In genomic region chr9:47619501-47620029, GRCm38 (mm10) we compare ENCODE assay signal across 28 mouse cellular contexts.
A peak's percentile ranks its signal among the peaks of the same experiment; 100 is the strongest.
DNase-seq lines count a peak whose midpoint lies in the region; ATAC-seq lines count a peak whose summit lies in the region.
"Had no signal": no experiment of that assay in that cellular context is flagged by ENCODE, and none has a peak within 500 bp of the region (broad histone marks: within the 10 kb centered on the region; RNA-seq: fewer than 3 reads in every experiment).

No protein-coding gene starts in this region.

- 41% methylated on average over 8 of the region's 8 CpGs for WGBS in heart, embryonic 10.5 days
- WGBS in midbrain, embryonic 15.5 days, result 65% methylated on average over 8 of the region's 8 CpGs
- WGBS in midbrain, embryonic 10.5 days, result 80% methylated on average over 8 of the region's 8 CpGs
- 84% methylated on average over 8 of the region's 8 CpGs for WGBS in embryonic facial prominence, embryonic 14.5 days

- no peaks in the 10 kb centered on the region for H3K9me3 ChIP-seq in heart, embryonic 10.5 days
- no peaks in the 10 kb centered on the region for H3K9me3 ChIP-seq in midbrain, embryonic 15.5 days
- H3K9me3 ChIP-seq in midbrain, embryonic 10.5 days (replicated peaks), result no peaks in the 10 kb centered on the region
- no peaks in the 10 kb centered on the region for H3K9me3 ChIP-seq in embryonic facial prominence, embryonic 14.5 days (ENCODE audit: control insufficient read depth, low read length)
- H3K9me3 ChIP-seq: forebrain, embryonic 15.5 days; heart, embryonic 13.5 days; limb, embryonic 13.5 days; lung, embryonic 15.5 days; neural tube, embryonic 13.5 days; stomach, embryonic 15.5 days had no signal

- no peaks in the 10 kb centered on the region for H3K36me3 ChIP-seq in heart, embryonic 10.5 days
- no peaks in the 10 kb centered on the region for H3K36me3 ChIP-seq in midbrain, embryonic 15.5 days (replicated peaks)
- H3K36me3 ChIP-seq in midbrain, embryonic 10.5 days, result no peaks in the 10 kb centered on the region
- H3K36me3 ChIP-seq in embryonic facial prominence, embryonic 14.5 days (ENCODE audit: control insufficient read depth, insufficient read depth, low read length), result no peaks in the 10 kb centered on the region
- H3K36me3 ChIP-seq: forebrain, embryonic 15.5 days; heart, embryonic 13.5 days; limb, embryonic 13.5 days; lung, embryonic 15.5 days; neural tube, embryonic 13.5 days; stomach, embryonic 15.5 days had no signal

- no peak overlapping the region for H3K4me3 ChIP-seq in heart, embryonic 10.5 days
- H3K4me3 ChIP-seq in midbrain, embryonic 15.5 days, result no peak overlapping the region
- no peak overlapping the region for H3K4me3 ChIP-seq in midbrain, embryonic 10.5 days
- no peak overlapping the region for H3K4me3 ChIP-seq in embryonic facial prominence, embryonic 14.5 days (ENCODE audit: low read depth, low read length)
- H3K4me3 ChIP-seq: forebrain, embryonic 15.5 days; heart, embryonic 13.5 days; limb, embryonic 13.5 days; lung, embryonic 15.5 days; neural tube, embryonic 13.5 days; stomach, embryonic 15.5 days had no signal

- no peaks in the 10 kb centered on the region for H3K27me3 ChIP-seq in heart, embryonic 10.5 days (ENCODE audit: insufficient read depth, poor library complexity, severe bottlenecking)
- no peaks in the 10 kb centered on the region for H3K27me3 ChIP-seq in midbrain, embryonic 15.5 days (replicated peaks)
- no peaks in the 10 kb centered on the region for H3K27me3 ChIP-seq in midbrain, embryonic 10.5 days (ENCODE audit: low read depth, poor library complexity, severe bottlenecking)
- no peaks in the 10 kb centered on the region for H3K27me3 ChIP-seq in embryonic facial prominence, embryonic 14.5 days (replicated peaks; ENCODE audit: control insufficient read depth, insufficient read depth, low read length)
- H3K27me3 ChIP-seq: forebrain, embryonic 15.5 days; neural tube, embryonic 13.5 days; stomach, embryonic 15.5 days had no signal

- H3K4me1 ChIP-seq in heart, embryonic 10.5 days, result peaks cover 50% of the 10 kb centered on the region
- H3K4me1 ChIP-seq in midbrain, embryonic 15.5 days, result peaks cover 52% of the 10 kb centered on the region
- H3K4me1 ChIP-seq in midbrain, embryonic 10.5 days, result peaks cover 30% of the 10 kb centered on the region
- peaks cover 26% of the 10 kb centered on the region for H3K4me1 ChIP-seq in embryonic facial prominence, embryonic 14.5 days (ENCODE audit: control insufficient read depth, insufficient read depth, low read length)

- peak overlapping the region; percentile 60; the same call in 1 of the 2 replicates for H3K27ac ChIP-seq in heart, embryonic 10.5 days
- H3K27ac ChIP-seq in midbrain, embryonic 15.5 days, result no peak overlapping the region
- H3K27ac ChIP-seq in midbrain, embryonic 10.5 days (replicated peaks), result no peak overlapping the region
- no peak overlapping the region for H3K27ac ChIP-seq in embryonic facial prominence, embryonic 14.5 days (replicated peaks; ENCODE audit: low read depth, low read length)
- H3K27ac ChIP-seq: forebrain, embryonic 15.5 days; heart, embryonic 13.5 days; limb, embryonic 13.5 days; lung, embryonic 15.5 days; neural tube, embryonic 13.5 days; stomach, embryonic 15.5 days had no signal

- no peak overlapping the region for H3K9ac ChIP-seq in midbrain, embryonic 15.5 days
- H3K9ac ChIP-seq in embryonic facial prominence, embryonic 14.5 days (ENCODE audit: low read depth, low read length), result no peak overlapping the region
- H3K9ac ChIP-seq: forebrain, embryonic 15.5 days; heart, embryonic 13.5 days; limb, embryonic 13.5 days; lung, embryonic 15.5 days; neural tube, embryonic 13.5 days; stomach, embryonic 15.5 days had no signal

- DNase-seq in heart, embryonic 10.5 days (ENCODE audit: low spot score), result no peak
- no peak for DNase-seq in heart, postnatal 4 days
- DNase-seq in midbrain, embryonic 10.5 days (ENCODE audit: low spot score), result no peak
- DNase-seq in embryonic facial prominence, embryonic 14.5 days (ENCODE audit: low spot score), result peak; percentile 58
- peak; percentile 57 for DNase-seq in retina, postnatal 1 day
- DNase-seq in cerebellum, postnatal 25 days, result no peak
- DNase-seq: adrenal gland, postnatal 25 days; cerebellum, adult 11-12 months; cerebellum, adult 9-11 months; gastrocnemius, postnatal 36 days; heart, postnatal 10 days; kidney, adult 8-10 months; kidney, postnatal 14 days; layer of hippocampus, adult 9-11 months; right cerebral cortex, postnatal 25 days; thymus, adult 18-20 months; thymus, postnatal 25 days had no signal

- no peak overlapping the region for H3K4me2 ChIP-seq in midbrain, embryonic 15.5 days
- H3K4me2 ChIP-seq in embryonic facial prominence, embryonic 14.5 days (ENCODE audit: low read depth, low read length), result no peak overlapping the region
- H3K4me2 ChIP-seq: forebrain, embryonic 15.5 days; heart, embryonic 13.5 days; limb, embryonic 13.5 days; liver, embryonic 11.5 days; lung, embryonic 15.5 days; midbrain, embryonic 11.5 days; neural tube, embryonic 13.5 days; stomach, embryonic 15.5 days had no signal

- 0 out of 2 replicates have a peak, but pooled peaks have one; percentile 42 for ATAC-seq in midbrain, embryonic 15.5 days (replicated peaks)
- ATAC-seq in embryonic facial prominence, embryonic 14.5 days (ENCODE audit: low read depth), result no peak
- ATAC-seq: CD4-positive, CD25-positive, alpha-beta regulatory T cell, adult 4 months; forebrain, embryonic 15.5 days; intestine, embryonic 16.5 days had no signal

Comparison
In these comparisons a context has a peak if more than half of its experiments do, and no peak if none do; other contexts are left out.
1. DNase-seq: peak in embryonic facial prominence, embryonic 14.5 days (single experiment) and retina, postnatal 1 day (single experiment); none in heart, embryonic 10.5 days (single experiment), heart, postnatal 4 days (single experiment), midbrain, embryonic 10.5 days (single experiment) and cerebellum, postnatal 25 days (0 of 2).